ENCODE assay signal across 16 mouse cellular contexts in genomic region chr16:87652344-87652743, GRCm38 (mm10).
"Had no signal": no experiment of that assay in that cellular context is flagged by ENCODE, and none has a peak within 500 bp of the region (broad histone marks: within the 10 kb centered on the region; RNA-seq: fewer than 3 reads in every experiment).

No protein-coding gene starts in this region.

- ATAC-seq: liver, postnatal 0 days; lung, postnatal 0 days; midbrain, embryonic 13.5 days; midbrain, embryonic 15.5 days had no signal

- H3K27ac ChIP-seq: liver, embryonic 15.5 days; lung, embryonic 15.5 days; midbrain, embryonic 13.5 days; midbrain, embryonic 15.5 days; neural tube, embryonic 12.5 days; stomach, embryonic 15.5 days; stomach, postnatal 0 days had no signal

- DNase-seq: liver, postnatal 0 days; lung, adult 2 months; lung, postnatal 14 days; right cerebral cortex, postnatal 14 days; thymus, adult 2 months; thymus, postnatal 25 days; thymus, postnatal 4 days had no signal

- H3K9ac ChIP-seq: liver, embryonic 15.5 days; liver, postnatal 0 days; lung, embryonic 15.5 days; midbrain, embryonic 13.5 days; midbrain, embryonic 15.5 days; neural tube, embryonic 12.5 days; stomach, embryonic 15.5 days had no signal

- H3K27me3 ChIP-seq: liver, embryonic 15.5 days; lung, embryonic 15.5 days; megakaryocyte, embryonic 14.5 days; midbrain, embryonic 13.5 days; midbrain, embryonic 15.5 days; neural tube, embryonic 12.5 days; stomach, embryonic 15.5 days had no signal

- H3K36me3 ChIP-seq: liver, embryonic 15.5 days; lung, embryonic 15.5 days; midbrain, embryonic 13.5 days; midbrain, embryonic 15.5 days; neural tube, embryonic 12.5 days; stomach, embryonic 15.5 days had no signal

- H3K4me1 ChIP-seq: liver, embryonic 15.5 days; lung, embryonic 15.5 days; midbrain, embryonic 15.5 days; neural tube, embryonic 12.5 days; stomach, embryonic 15.5 days had no signal

- H3K4me2 ChIP-seq: liver, embryonic 15.5 days; lung, embryonic 15.5 days; midbrain, embryonic 13.5 days; midbrain, embryonic 15.5 days; neural tube, embryonic 12.5 days; stomach, embryonic 15.5 days had no signal

- H3K9me3 ChIP-seq: liver, embryonic 15.5 days; lung, embryonic 15.5 days; megakaryocyte, embryonic 14.5 days; midbrain, embryonic 13.5 days; midbrain, embryonic 15.5 days; neural tube, embryonic 12.5 days; stomach, embryonic 15.5 days had no signal

- H3K4me3 ChIP-seq: liver, embryonic 15.5 days; lung, embryonic 15.5 days; megakaryocyte, embryonic 14.5 days; midbrain, embryonic 13.5 days; midbrain, embryonic 15.5 days; neural tube, embryonic 12.5 days; stomach, embryonic 15.5 days had no signal
